Mouse (Mus musculus): ENCODE data around the gene Cnpy3. TPM values are rescaled to one million over a fixed set of nuclear protein-coding genes. Genes with fewer than 3 reads are reported as not detected.

Cnpy3 gene
- polyA plus RNA-seq, 1 experiment from 2014 or later = 60.8 TPM

GRCm38 (mm10) chr17:46782341-46783221 is 30.6 kb upstream of the Cnpy3 start, which contains the start of gene Rpl7l1:
Gene Rpl7l1, minus strand, starts transcription at chr17:46782672.
- ATAC-seq (replicated peaks; ENCODE audit: low FRiP score) (peak; percentile 92), DNase-seq (ENCODE audit: low spot score) (peak; percentile 91)
- under 1% methylated on average over 44 of the region's 44 CpGs for WGBS
- Histone ChIP-seq H3K4me1 (replicated peaks; ENCODE audit: control insufficient read depth, insufficient read depth, low read length) (peaks cover 7% of the 10 kb centered on the region; the same call in 1 of the 2 replicates), H3K27me3 (replicated peaks; ENCODE audit: control insufficient read depth, insufficient read depth, low read length) (no peaks in the 10 kb centered on the region), H3K9me3 (ENCODE audit: control insufficient read depth, low read length) (no peaks in the 10 kb centered on the region), H3K9ac (ENCODE audit: low read depth, low read length) (peak within 1 kb of the TSS; percentile 84), H3K4me3 (ENCODE audit: low read depth, low read length) (peak within 1 kb of the TSS; percentile 83), H3K27ac (ENCODE audit: low read depth, low read length) (peak within 1 kb of the TSS; percentile 81), H3K36me3 (ENCODE audit: control insufficient read depth, insufficient read depth, low read length) (peaks cover 27% of the 10 kb centered on the region), H3K4me2 (peak within 1 kb of the TSS; percentile 81)

GRCm38 (mm10) chr17:46781876-46782275 is 29.9 kb upstream of the Cnpy3 start:
- H3K9me3 ChIP-seq (ENCODE audit: control insufficient read depth, low read length) = no peaks in the 10 kb centered on the region
- peak overlapping the region; percentile 81 for H3K27ac ChIP-seq (ENCODE audit: low read depth, low read length)
- peaks cover 32% of the 10 kb centered on the region for H3K36me3 ChIP-seq (ENCODE audit: control insufficient read depth, insufficient read depth, low read length)
- H3K27me3 ChIP-seq (replicated peaks; ENCODE audit: control insufficient read depth, insufficient read depth, low read length) = no peaks in the 10 kb centered on the region
- H3K9ac ChIP-seq (ENCODE audit: low read depth, low read length) = peak overlapping the region; percentile 84
- ATAC-seq (replicated peaks; ENCODE audit: low FRiP score) = no peak
- DNase-seq (ENCODE audit: low spot score) = no peak
- H3K4me2 ChIP-seq = peak overlapping the region; percentile 81
- peak overlapping the region; percentile 83 for H3K4me3 ChIP-seq (ENCODE audit: low read depth, low read length)
- 2% methylated on average over 11 of the region's 11 CpGs for WGBS
- H3K4me1 ChIP-seq (replicated peaks; ENCODE audit: control insufficient read depth, insufficient read depth, low read length) = peaks cover 4% of the 10 kb centered on the region; the same call in 1 of the 2 replicates

GRCm38 (mm10) chr17:46776087-46776486 is 24.1 kb upstream of the Cnpy3 start:
- ATAC-seq (replicated peaks; ENCODE audit: low FRiP score) = no peak
- Histone ChIP-seq H3K27me3 (replicated peaks; ENCODE audit: control insufficient read depth, insufficient read depth, low read length) (no peaks in the 10 kb centered on the region), H3K36me3 (ENCODE audit: control insufficient read depth, insufficient read depth, low read length) (peaks cover 48% of the 10 kb centered on the region), H3K4me3 (ENCODE audit: low read depth, low read length) (no peak overlapping the region), H3K9me3 (ENCODE audit: control insufficient read depth, low read length) (no peaks in the 10 kb centered on the region), H3K9ac (ENCODE audit: low read depth, low read length) (no peak overlapping the region), H3K4me1 (replicated peaks; ENCODE audit: control insufficient read depth, insufficient read depth, low read length) (peaks cover 10% of the 10 kb centered on the region), H3K27ac (ENCODE audit: low read depth, low read length) (no peak overlapping the region), H3K4me2 (no peak overlapping the region)
- no peak for DNase-seq (ENCODE audit: low spot score)
- WGBS = 92% methylated on average over 3 of the region's 3 CpGs

GRCm38 (mm10) chr17:46775070-46775469 is 23.1 kb upstream of the Cnpy3 start:
- 87% methylated on average over 9 of the region's 9 CpGs for WGBS
- H3K4me3 ChIP-seq (ENCODE audit: low read depth, low read length) = no peak overlapping the region
- no peak overlapping the region for H3K4me2 ChIP-seq
- H3K36me3 ChIP-seq (ENCODE audit: control insufficient read depth, insufficient read depth, low read length) = peaks cover 43% of the 10 kb centered on the region
- ATAC-seq (replicated peaks; ENCODE audit: low FRiP score) (no peak), DNase-seq (ENCODE audit: low spot score) (no peak)
- H3K4me1 ChIP-seq (replicated peaks; ENCODE audit: control insufficient read depth, insufficient read depth, low read length) = peaks cover 10% of the 10 kb centered on the region
- no peaks in the 10 kb centered on the region for H3K27me3 ChIP-seq (replicated peaks; ENCODE audit: control insufficient read depth, insufficient read depth, low read length)
- no peak overlapping the region for H3K9ac ChIP-seq (ENCODE audit: low read depth, low read length)
- no peaks in the 10 kb centered on the region for H3K9me3 ChIP-seq (ENCODE audit: control insufficient read depth, low read length)
- H3K27ac ChIP-seq (ENCODE audit: low read depth, low read length) = no peak overlapping the region

- H3K4me3 ChIP-seq (ENCODE audit: low read depth, low read length) = peak overlapping the region; percentile 96; the same call in 1 of the 2 replicates
- peak overlapping the region; percentile 46 for H3K9ac ChIP-seq (ENCODE audit: low read depth, low read length)
- peaks cover 10% of the 10 kb centered on the region for H3K4me1 ChIP-seq (replicated peaks; ENCODE audit: control insufficient read depth, insufficient read depth, low read length)
- no peaks in the 10 kb centered on the region for H3K27me3 ChIP-seq (replicated peaks; ENCODE audit: control insufficient read depth, insufficient read depth, low read length)
- H3K36me3 ChIP-seq (ENCODE audit: control insufficient read depth, insufficient read depth, low read length) = peaks cover 36% of the 10 kb centered on the region
- DNase-seq (ENCODE audit: low spot score) (no peak), ATAC-seq (replicated peaks; ENCODE audit: low FRiP score) (no peak)
- no peaks in the 10 kb centered on the region for H3K9me3 ChIP-seq (ENCODE audit: control insufficient read depth, low read length)
- 44% methylated on average over 2 of the region's 2 CpGs for WGBS
- H3K27ac ChIP-seq (ENCODE audit: low read depth, low read length) = peak overlapping the region; percentile 90
- H3K4me2 ChIP-seq = peak overlapping the region; percentile 75
Measured at GRCm38 (mm10) chr17:46774131-46774472, 22.1 kb upstream of the Cnpy3 start.

- no peaks in the 10 kb centered on the region for H3K9me3 ChIP-seq (ENCODE audit: control insufficient read depth, low read length)
- H3K4me2 ChIP-seq = peak overlapping the region; percentile 75
- ATAC-seq (replicated peaks; ENCODE audit: low FRiP score) = peak; percentile 32
- H3K27ac ChIP-seq (ENCODE audit: low read depth, low read length) = peak overlapping the region; percentile 90
- peaks cover 10% of the 10 kb centered on the region for H3K4me1 ChIP-seq (replicated peaks; ENCODE audit: control insufficient read depth, insufficient read depth, low read length)
- peaks cover 30% of the 10 kb centered on the region for H3K36me3 ChIP-seq (ENCODE audit: control insufficient read depth, insufficient read depth, low read length)
- 9% methylated on average over 19 of the region's 20 CpGs for WGBS
- H3K27me3 ChIP-seq (replicated peaks; ENCODE audit: control insufficient read depth, insufficient read depth, low read length) = no peaks in the 10 kb centered on the region
- H3K9ac ChIP-seq (ENCODE audit: low read depth, low read length) = peak overlapping the region; percentile 96
- DNase-seq (ENCODE audit: low spot score) = peak; percentile 58
- peak overlapping the region; percentile 96 for H3K4me3 ChIP-seq (ENCODE audit: low read depth, low read length)
Measured at GRCm38 (mm10) chr17:46773278-46774130, 21.5 kb upstream of the Cnpy3 start.

- no peaks in the 10 kb centered on the region for H3K27me3 ChIP-seq (replicated peaks; ENCODE audit: control insufficient read depth, insufficient read depth, low read length)
- under 1% methylated on average over 50 of the region's 50 CpGs for WGBS
Measured at GRCm38 (mm10) chr17:46772404-46773277, 20.6 kb upstream of the Cnpy3 start, which contains the start of gene 2310039H08Rik. Gene 2310039H08Rik, plus strand, starts transcription at chr17:46772635.

GRCm38 (mm10) chr17:46772038-46772403 is 20.0 kb upstream of the Cnpy3 start:
- Histone ChIP-seq H3K4me3 (ENCODE audit: low read depth, low read length) (peak overlapping the region; percentile 96), H3K9ac (ENCODE audit: low read depth, low read length) (peak overlapping the region; percentile 96), H3K4me1 (replicated peaks; ENCODE audit: control insufficient read depth, insufficient read depth, low read length) (peaks cover 10% of the 10 kb centered on the region), H3K27me3 (replicated peaks; ENCODE audit: control insufficient read depth, insufficient read depth, low read length) (no peaks in the 10 kb centered on the region), H3K27ac (ENCODE audit: low read depth, low read length) (peak overlapping the region; percentile 90), H3K4me2 (peak overlapping the region; percentile 75), H3K9me3 (ENCODE audit: control insufficient read depth, low read length) (no peaks in the 10 kb centered on the region), H3K36me3 (ENCODE audit: control insufficient read depth, insufficient read depth, low read length) (peaks cover 16% of the 10 kb centered on the region)
- WGBS = 5% methylated on average over 5 of the region's 5 CpGs
- ATAC-seq (replicated peaks; ENCODE audit: low FRiP score) (no peak), DNase-seq (ENCODE audit: low spot score) (no peak)

More at GRCm38 (mm10) chr17:46772404-46773277, 20.6 kb upstream of the Cnpy3 start, which contains the start of gene 2310039H08Rik:
- H3K4me1 ChIP-seq (replicated peaks; ENCODE audit: control insufficient read depth, insufficient read depth, low read length) = peaks cover 10% of the 10 kb centered on the region
- peaks cover 21% of the 10 kb centered on the region for H3K36me3 ChIP-seq (ENCODE audit: control insufficient read depth, insufficient read depth, low read length)
- ATAC-seq (replicated peaks; ENCODE audit: low FRiP score) (peak; percentile 85), DNase-seq (ENCODE audit: low spot score) (peak; percentile 90)
- H3K9me3 ChIP-seq (ENCODE audit: control insufficient read depth, low read length) = no peaks in the 10 kb centered on the region
- H3K4me3 ChIP-seq (ENCODE audit: low read depth, low read length) = peak within 1 kb of the TSS; percentile 96
- peak within 1 kb of the TSS; percentile 96 for H3K9ac ChIP-seq (ENCODE audit: low read depth, low read length)
- peak within 1 kb of the TSS; percentile 75 for H3K4me2 ChIP-seq
- peak within 1 kb of the TSS; percentile 90 for H3K27ac ChIP-seq (ENCODE audit: low read depth, low read length)
